Mouse (Mus musculus) CH12.LX (cell line): Measurements from ENCODE around the gene Il7r. TPM values are rescaled to one million over a fixed set of nuclear protein-coding genes. Genes with fewer than 3 reads are reported as not detected.

ENCODE experiments used
- DNase-seq: peaks from one replicate; pipeline ENCODE4 v3.0.0-alpha.2; 2013; ENCODE audit errors: extremely low read depth
- H3K27ac ChIP-seq: 2 replicates; pipeline ENCODE4 v1.5.1; 2012; ENCODE audit warnings: low read depth, mild to moderate bottlenecking, control low read depth, moderate library complexity; ENCODE audit not compliant: insufficient read depth
- H3K27me3 ChIP-seq: replicated peaks from 2 replicates; pipeline ENCODE3; 2012; ENCODE audit warnings: inconsistent platforms
- H3K36me3 ChIP-seq, 2 experiments: replicated peaks in 1 of 2; 2 replicates each; pipeline versions ENCODE3 to v1.6.1; 2012; ENCODE audit warnings: inconsistent platforms in 1 of 2, low read length in 1 of 2, mild to moderate bottlenecking in 1 of 2, mixed read lengths in 1 of 2, moderate library complexity in 1 of 2; ENCODE audit not compliant: control insufficient read depth in 1 of 2, insufficient read depth in 1 of 2
- H3K4me1 ChIP-seq, 2 experiments: 2 replicates each; pipeline ENCODE4 v1.6.1; 2012; ENCODE audit warnings: inconsistent platforms in 1 of 2, moderate library complexity in 1 of 2; ENCODE audit not compliant: insufficient read depth in 2 of 2, control insufficient read depth in 1 of 2
- H3K4me2 ChIP-seq: 2 replicates; pipeline ENCODE4 v1.6.1; 2012; ENCODE audit warnings: low read depth, mild to moderate bottlenecking, control low read depth; ENCODE audit not compliant: poor library complexity, insufficient read depth, severe bottlenecking
- H3K4me3 ChIP-seq, 3 experiments: fragments of 150-350 bp in 1 of 3; sonication (generic) in 1 of 3; replicated peaks in 1 of 3; 2 replicates each; pipeline versions ENCODE3 to v1.5.1; 2011 to 2012; ENCODE audit warnings: low read depth in 2 of 3, low read length in 2 of 3, mild to moderate bottlenecking in 2 of 3, moderate library complexity in 2 of 3, control low read depth in 1 of 3, improper control_type of control experiment in 1 of 3, inconsistent platforms in 1 of 3, mixed read lengths in 1 of 3; ENCODE audit not compliant: poor library complexity in 1 of 3
- H3K79me2 ChIP-seq: replicated peaks from 2 replicates; pipeline ENCODE4 v1.6.1; 2012; ENCODE audit warnings: mild to moderate bottlenecking, moderate library complexity; ENCODE audit not compliant: control insufficient read depth, poor library complexity, insufficient read depth, severe bottlenecking; ENCODE audit errors: extremely low read depth
- H3K9ac ChIP-seq: 2 replicates; pipeline ENCODE4 v1.6.1; 2012; ENCODE audit warnings: low read depth, mild to moderate bottlenecking, control low read depth, moderate library complexity; ENCODE audit not compliant: insufficient read depth
- H3K9me3 ChIP-seq: replicated peaks from 2 replicates; pipeline ENCODE3; 2012; ENCODE audit warnings: low read length, inconsistent platforms, mixed read lengths
- BHLHE40 ChIP-seq: IDR thresholded peaks from 2 replicates; pipeline ENCODE4 v1.6.1; 2011; ENCODE audit warnings: mild to moderate bottlenecking, low read depth, low read length, improper control_type of control experiment
- CTCF ChIP-seq, 2 experiments: IDR thresholded peaks in 1 of 2; conservative IDR thresholded peaks in 1 of 2; 2 replicates each; pipeline ENCODE4 v1.5.1; 2011 to 2012; ENCODE audit warnings: low read depth in 2 of 2, low read length in 2 of 2, improper control_type of control experiment in 1 of 2, inconsistent platforms in 1 of 2, mild to moderate bottlenecking in 1 of 2, moderate library complexity in 1 of 2
- E2F4 ChIP-seq: IDR thresholded peaks from 2 replicates; pipeline ENCODE4 v1.6.1; 2011; ENCODE audit warnings: low read depth, low read length, improper control_type of control experiment; ENCODE audit not compliant: insufficient replicate concordance
- ELF1 ChIP-seq: IDR thresholded peaks from 2 replicates; pipeline ENCODE4 v1.6.1; 2014; ENCODE audit warnings: low read depth, mild to moderate bottlenecking, inconsistent platforms, low read length, improper control_type of control experiment
- EP300 ChIP-seq: IDR thresholded peaks from 2 replicates; pipeline ENCODE4 v1.6.1; 2011; ENCODE audit warnings: low read length, improper control_type of control experiment
- ETS1 ChIP-seq: conservative IDR thresholded peaks from 2 replicates; pipeline ENCODE4 v1.6.1; 2012; ENCODE audit warnings: low read depth, mild to moderate bottlenecking, inconsistent platforms, low read length, improper control_type of control experiment, moderate library complexity
- HCFC1 ChIP-seq: IDR thresholded peaks from 2 replicates; pipeline ENCODE4 v1.6.1; 2012; ENCODE audit warnings: low read depth, mild to moderate bottlenecking, inconsistent platforms, low read length, improper control_type of control experiment
- IRF4 ChIP-seq: IDR thresholded peaks from 2 replicates; pipeline ENCODE4 v1.6.1; 2014; ENCODE audit warnings: low read depth, mild to moderate bottlenecking, inconsistent platforms, low read length, improper control_type of control experiment
- JUN ChIP-seq: IDR thresholded peaks from 2 replicates; pipeline ENCODE4 v1.6.1; 2011; ENCODE audit warnings: low read depth, mild to moderate bottlenecking, low read length, improper control_type of control experiment, moderate library complexity; ENCODE audit not compliant: insufficient read depth
- JUND ChIP-seq: conservative IDR thresholded peaks from 2 replicates; pipeline ENCODE4 v1.6.1; 2011; ENCODE audit warnings: low read depth, low read length, improper control_type of control experiment
- MAFK ChIP-seq: IDR thresholded peaks from 2 replicates; pipeline ENCODE4 v1.6.1; 2011; ENCODE audit warnings: low read length, improper control_type of control experiment; ENCODE audit not compliant: insufficient replicate concordance
- MEF2A ChIP-seq: IDR thresholded peaks from 2 replicates; pipeline ENCODE4 v1.6.1; 2014; ENCODE audit warnings: low read depth, mild to moderate bottlenecking, inconsistent platforms, low read length, improper control_type of control experiment, borderline replicate concordance
- MYC ChIP-seq: IDR thresholded peaks from 2 replicates; pipeline ENCODE4 v1.6.1; 2011; ENCODE audit warnings: low read depth, mild to moderate bottlenecking, improper control_type of control experiment, low read length
- RCOR1 ChIP-seq: conservative IDR thresholded peaks from 2 replicates; pipeline ENCODE4 v1.6.1; 2012; ENCODE audit warnings: low read depth, mild to moderate bottlenecking, inconsistent platforms, low read length, improper control_type of control experiment
- SIN3A ChIP-seq: IDR thresholded peaks from 2 replicates; pipeline ENCODE4 v1.6.1; 2012; ENCODE audit warnings: low read length, improper control_type of control experiment, inconsistent platforms
- TCF12 ChIP-seq: IDR thresholded peaks from 2 replicates; pipeline ENCODE4 v1.6.1; 2014; ENCODE audit warnings: low read depth, mild to moderate bottlenecking, inconsistent platforms, low read length, improper control_type of control experiment
- ZNF384 ChIP-seq: IDR thresholded peaks from 2 replicates; pipeline ENCODE4 v1.6.1; 2012; ENCODE audit warnings: low read depth, low read length, improper control_type of control experiment, inconsistent platforms
- dilution Hi-C: fragments of 300-500 bp; cut with MboI; formaldehyde crosslinking; loops from 2 replicates; pipeline ENCODE4 v1.14.3; 2020; ENCODE audit warnings: low sequenced_read_pairs; ENCODE audit not compliant: extremely low pct_unique_long_range_greater_than_20kb, extremely low pct_ligation_motif_present
- in situ Hi-C: fragments of 300-500 bp; cut with MboI; formaldehyde crosslinking; loops from 3 replicates; pipeline ENCODE4 v1.14.3; 2019; ENCODE audit warnings: low sequenced_read_pairs, low pct_ligation_motif_present, low pct_unique_long_range_greater_than_20kb, mixed read lengths
- polyA plus RNA-seq: library from polyadenylated mRNA; unstranded; fragments of >175 nt; gene quantifications from 2 replicates; pipeline ENCODE4 v1.2.1, GENCODE M21; 2012; ENCODE audit warnings: low read depth; ENCODE audit not compliant: insufficient read length
- total RNA-seq, 2 experiments: library from RNA; depleted of rRNA; stranded (reverse); fragments of 300-350 nt in 1 of 2; fragments of >200 nt in 1 of 2; gene quantifications; 2 replicates each; pipeline ENCODE4 v1.2.3; 2012 to 2014

The Il7r gene
- total and polyA plus RNA-seq, 3 experiments: 0.13 to 0.25 (median 0.13) TPM

DNA sequence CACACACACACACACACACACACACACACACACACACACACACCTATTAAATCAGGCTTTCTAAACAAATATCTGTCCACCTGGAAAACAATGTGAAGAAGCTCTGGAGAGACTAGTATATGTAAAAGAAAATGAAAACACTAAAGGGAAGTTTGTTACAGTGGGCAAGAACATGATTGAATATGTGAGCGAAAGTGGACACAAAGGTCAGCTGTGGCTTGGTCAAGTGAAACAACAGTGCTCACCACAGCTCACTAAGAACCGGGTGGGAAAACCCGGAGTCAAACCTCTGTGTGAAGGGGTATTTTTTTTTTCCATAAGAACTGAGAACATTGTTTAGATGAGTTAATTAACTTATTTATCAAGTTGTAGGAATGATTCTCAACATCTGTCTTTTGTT is 6.9 kb downstream of the Il7r start:
- Histone ChIP-seq H3K9ac (no peak overlapping the region), H3K4me1 (peaks cover 5 to 21% of the 10 kb centered on the region in 2 experiments), H3K9me3 (no peaks in the 10 kb centered on the region), H3K36me3 (no peaks in the 10 kb centered on the region), H3K4me2 (no peak overlapping the region; the same call in 1 of the 2 replicates), H3K4me3 (no peak overlapping the region), H3K79me2 (no peaks in the 10 kb centered on the region), H3K27me3 (no peaks in the 10 kb centered on the region), H3K27ac (no peak overlapping the region)
- DNase-seq: no peak
- peak; percentile 48; the same call in 1 of the 2 replicates for TF ChIP-seq TCF12
- TF ChIP-seq ETS1: peak; percentile 65
- TF ChIP-seq ZNF384: peak; percentile 50; the same call in 1 of the 2 replicates
- no peak for TF ChIP-seq E2F4
- TF ChIP-seq IRF4: peak; percentile 79
- no peak for TF ChIP-seq ELF1
- no peak for TF ChIP-seq JUN
- peak; percentile 41; the same call in 1 of the 2 replicates for TF ChIP-seq MEF2A
- TF ChIP-seq EP300: peak; percentile 76
- TF ChIP-seq CTCF (conservative IDR thresholded peaks at IDR 0.05 in 1 of 2, IDR thresholded peaks at IDR 0.05 in 1 of 2; ENCODE audit: low read depth in 2 of 2, low read length in 2 of 2): no peak
- no peak for TF ChIP-seq HCFC1
- peak; percentile 64 for TF ChIP-seq BHLHE40
- in situ Hi-C loops (no loop called here), dilution Hi-C loops (no loop called here)

DNA sequence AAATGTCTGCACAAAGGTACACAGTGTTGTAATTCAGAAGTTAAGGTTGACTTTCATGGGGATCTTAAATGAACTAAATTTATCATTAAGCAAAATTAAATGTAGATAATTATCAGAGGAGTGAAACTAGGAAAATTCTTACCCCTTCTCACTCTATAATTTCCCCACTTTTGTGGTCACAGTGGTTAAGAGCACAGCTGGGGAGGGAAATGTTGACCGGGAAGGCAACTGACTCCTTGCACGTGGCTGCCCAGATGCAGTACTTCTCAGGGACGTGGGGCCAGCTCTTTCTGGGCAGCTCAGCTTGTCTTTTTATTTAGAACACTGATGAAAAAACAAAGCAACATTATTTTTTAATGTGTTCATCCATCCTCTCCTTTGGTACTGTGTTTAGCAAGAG is 37.9 kb downstream of the Il7r start:
- H3K4me1 ChIP-seq: peaks cover 3 to 19% of the 10 kb centered on the region in 2 experiments; a peak in 3 of 4 replicates
- H3K9me3 ChIP-seq: no peaks in the 10 kb centered on the region
- no peaks in the 10 kb centered on the region for H3K27me3 ChIP-seq
- H3K27ac ChIP-seq: no peak overlapping the region
- no peak overlapping the region for H3K9ac ChIP-seq
- in situ Hi-C loops (no loop called here), dilution Hi-C loops (no loop called here)
- no peaks in the 10 kb centered on the region for H3K36me3 ChIP-seq
- no peaks in the 10 kb centered on the region for H3K79me2 ChIP-seq
- no peak overlapping the region for H3K4me3 ChIP-seq
- peak; percentile 13; the same call in 1 of the 2 replicates for TF ChIP-seq TCF12
- peak; percentile 29; the same call in 1 of the 2 replicates for TF ChIP-seq EP300
- TF ChIP-seq BHLHE40: peak; percentile 78
- 0 out of 2 replicates have a peak, but pooled peaks have one; percentile 29 for TF ChIP-seq SIN3A
- TF ChIP-seq ETS1: 0 out of 2 replicates have a peak, but pooled peaks have one; percentile 16
- TF ChIP-seq JUND: no peak
- TF ChIP-seq MYC: 0 out of 2 replicates have a peak, but pooled peaks have one; percentile 24
- TF ChIP-seq RCOR1: no peak
- no peak for TF ChIP-seq MAFK
- no peak overlapping the region for H3K4me2 ChIP-seq
- DNase-seq: peak; percentile 10
